Mouse (Mus musculus) ES-E14 (cell line): Measurements from ENCODE around the gene Nfyb. TPM values are rescaled to one million over a fixed set of nuclear protein-coding genes. Genes with fewer than 3 reads are reported as not detected.

Experiments used
- DNase-seq: peaks from one replicate; pipeline ENCODE4 v3.0.0-alpha.2; 2013; ENCODE audit warnings: low read depth, low spot score
- H3K27ac ChIP-seq: 2 replicates; pipeline ENCODE4 v1.5.1; 2012; ENCODE audit warnings: low read depth, mild to moderate bottlenecking, low read length, moderate library complexity, mixed read lengths; ENCODE audit not compliant: poor library complexity, insufficient read depth, severe bottlenecking
- H3K36me3 ChIP-seq: 2 replicates; pipeline ENCODE4 v1.6.1; 2012; ENCODE audit warnings: mild to moderate bottlenecking, low read length, moderate library complexity, mixed read lengths; ENCODE audit not compliant: control insufficient read depth, poor library complexity, insufficient read depth, severe bottlenecking
- H3K4me1 ChIP-seq, 2 experiments: fragments of 150-350 bp in 1 of 2; sonication (generic) in 1 of 2; 2 replicates each; pipeline ENCODE4 v1.6.1; 2012; ENCODE audit warnings: low read length in 2 of 2, mild to moderate bottlenecking in 1 of 2, mixed read lengths in 1 of 2; ENCODE audit not compliant: control insufficient read depth in 2 of 2, insufficient read depth in 2 of 2, poor library complexity in 1 of 2
- H3K4me3 ChIP-seq, 2 experiments: fragments of 150-350 bp in 1 of 2; sonication (generic) in 1 of 2; 2 replicates each; pipeline ENCODE4 v1.5.1; 2012; ENCODE audit warnings: low read length in 2 of 2, low read depth in 1 of 2, mild to moderate bottlenecking in 1 of 2, mixed read lengths in 1 of 2; ENCODE audit not compliant: insufficient read depth in 1 of 2, poor library complexity in 1 of 2, severe bottlenecking in 1 of 2
- H3K9ac ChIP-seq: 2 replicates; pipeline ENCODE4 v1.6.1; 2012; ENCODE audit warnings: low read depth, mild to moderate bottlenecking, low read length, mixed read lengths; ENCODE audit not compliant: poor library complexity, insufficient read depth, severe bottlenecking
- H3K9me3 ChIP-seq: fragments of 150-350 bp; sonication (generic); 2 replicates; pipeline ENCODE4 v1.6.1; 2012; ENCODE audit warnings: low read depth, mild to moderate bottlenecking, low read length; ENCODE audit not compliant: control insufficient read depth, insufficient read depth
- CHD2 ChIP-seq: IDR thresholded peaks from 2 replicates; pipeline ENCODE4 v1.6.1; 2014; ENCODE audit warnings: mild to moderate bottlenecking, low read depth, low read length, inconsistent platforms
- HCFC1 ChIP-seq: IDR thresholded peaks from 2 replicates; pipeline ENCODE4 v1.6.1; 2012; ENCODE audit warnings: low read length, inconsistent platforms, borderline replicate concordance; ENCODE audit not compliant: insufficient read depth
- MAFK ChIP-seq: IDR thresholded peaks from 2 replicates; pipeline ENCODE4 v1.6.1; 2014; ENCODE audit warnings: mild to moderate bottlenecking, low read depth, low read length, inconsistent platforms; ENCODE audit not compliant: insufficient read depth
- ZC3H11A ChIP-seq: IDR thresholded peaks from 2 replicates; pipeline ENCODE4 v1.6.1; 2012; ENCODE audit warnings: low read depth, mild to moderate bottlenecking, inconsistent platforms, low read length, borderline replicate concordance
- ZNF384 ChIP-seq: IDR thresholded peaks from 2 replicates; pipeline ENCODE4 v1.6.1; 2012; ENCODE audit warnings: low read depth, low read length, inconsistent platforms
- in situ Hi-C, 2 experiments: fragments of 600-800 bp; cut with MboI; formaldehyde crosslinking; loops; one replicate each; pipeline ENCODE4 v1.15.1; 2025; ENCODE audit warnings: low sequenced_read_pairs in 2 of 2, inconsistent platforms in 1 of 2; ENCODE audit not compliant: unreplicated experiment in 2 of 2
- total RNA-seq: library from RNA; depleted of rRNA; stranded (reverse); fragments of 300-350 nt; gene quantifications from 2 replicates; pipeline ENCODE4 v1.2.3, GENCODE M21; 2012; rRNA removed

The Nfyb gene
- total RNA-seq, 1 experiment, result 46.9 TPM

- no peaks in the 10 kb centered on the region for H3K9me3 ChIP-seq
- TF ChIP-seq HCFC1, result no peak
- TF ChIP-seq MAFK, result no peak
- no peak for TF ChIP-seq CHD2
- TF ChIP-seq ZC3H11A, result no peak
- TF ChIP-seq ZNF384, result no peak
- H3K27ac ChIP-seq, result no peak overlapping the region
- H3K4me1 ChIP-seq, result peaks cover 4 to 5% of the 10 kb centered on the region in 2 experiments; a peak in 1 of 4 replicates
- no peak for DNase-seq
- H3K4me3 ChIP-seq, result no peak overlapping the region
- peaks cover 2% of the 10 kb centered on the region; the same call in 1 of the 2 replicates for H3K36me3 ChIP-seq
- H3K9ac ChIP-seq, result no peak overlapping the region
- in situ Hi-C loops, result no loop called here
These were observed 22.1 kb downstream of the Nfyb start for GRCm38 (mm10) chr10:82741876-82742275.

- in situ Hi-C loops, result no loop called here
- peaks cover 3 to 4% of the 10 kb centered on the region in 2 experiments; a peak in 1 of 4 replicates for H3K4me1 ChIP-seq
- TF ChIP-seq ZC3H11A (no peak), CHD2 (no peak), HCFC1 (no peak), MAFK (no peak), ZNF384 (no peak)
- no peak overlapping the region for H3K4me3 ChIP-seq
- no peaks in the 10 kb centered on the region for H3K9me3 ChIP-seq
- no peak overlapping the region for H3K9ac ChIP-seq
- no peak for DNase-seq
- no peak overlapping the region for H3K27ac ChIP-seq
- H3K36me3 ChIP-seq, result peaks cover 2% of the 10 kb centered on the region; the same call in 1 of the 2 replicates
These were observed 22.6 kb downstream of the Nfyb start for GRCm38 (mm10) chr10:82741354-82741753.

GRCm38 (mm10) chr10:82699296-82699941, 64.5 kb downstream of the Nfyb start:
- Histone ChIP-seq H3K4me1 (peaks cover 0 to 7% of the 10 kb centered on the region in 2 experiments; a peak in 2 of 4 replicates), H3K27ac (no peak overlapping the region), H3K9me3 (no peaks in the 10 kb centered on the region), H3K9ac (peak overlapping the region; percentile 81), H3K4me3 (peak overlapping the region; percentile 92), H3K36me3 (no peaks in the 10 kb centered on the region)
- in situ Hi-C loops, result no loop called here
- TF ChIP-seq CHD2, result no peak
- no peak for DNase-seq

- no peak for TF ChIP-seq ZC3H11A
- H3K36me3 ChIP-seq, result no peaks in the 10 kb centered on the region
- in situ Hi-C loops, result no loop called here
These were observed 65.2 kb downstream of the Nfyb start for GRCm38 (mm10) chr10:82698712-82699261.

More at GRCm38 (mm10) chr10:82698712-82699261, 65.2 kb downstream of the Nfyb start:
- Histone ChIP-seq H3K9ac (peak overlapping the region; percentile 81), H3K27ac (no peak overlapping the region), H3K4me1 (peaks cover 0 to 7% of the 10 kb centered on the region in 2 experiments; a peak in 2 of 4 replicates), H3K4me3 (peak overlapping the region; percentile 92), H3K9me3 (no peaks in the 10 kb centered on the region)
- peak; percentile 67 for DNase-seq

Other genes starting within 250 kb of the Nfyb start
- gene 1190007I07Rik, start 140.9 kb downstream of the Nfyb start, total RNA-seq, result 21.1 and 27.0 TPM in 2 replicates
- gene Tdg, start 134.3 kb downstream of the Nfyb start, total RNA-seq, result 27.6 and 28.7 TPM in 2 replicates
- gene Glt8d2, start 73.5 kb downstream of the Nfyb start, total RNA-seq, result 0.48 and 0.62 TPM in 2 replicates
- 4.2 and 8.1 TPM in 2 replicates for gene Hcfc2, start 68.0 kb downstream of the Nfyb start, total RNA-seq
- 107 and 167 TPM in 2 replicates for gene Txnrd1, start 69.8 kb upstream of the Nfyb start, total RNA-seq
- gene Eid3, start 102.5 kb upstream of the Nfyb start, total RNA-seq, result 8.9 and 9.3 TPM in 2 replicates
- gene Chst11, start 221.4 kb upstream of the Nfyb start, total RNA-seq, result 4.2 and 8.6 TPM in 2 replicates